Mouse (Mus musculus) midbrain, embryonic 10.5 days (tissue): ENCODE measurements around the gene Tcf15. TPM values are rescaled to one million over a fixed set of nuclear protein-coding genes. Genes with fewer than 3 reads are reported as not detected.

Source experiments
- DNase-seq: peaks from one replicate; pipeline ENCODE4 v3.0.0-alpha.2; 2017; ENCODE audit warnings: low spot score
- H3K27ac ChIP-seq: fragments of 300-500 bp; sonication (generic); replicated peaks from 2 replicates; pipeline ENCODE4 v1.5.1; 2016; ENCODE audit warnings: mild to moderate bottlenecking
- H3K27me3 ChIP-seq: fragments of 300-500 bp; sonication (generic); 2 replicates; pipeline ENCODE4 v1.6.1; 2016; ENCODE audit warnings: low read depth, mild to moderate bottlenecking; ENCODE audit not compliant: poor library complexity, severe bottlenecking
- H3K36me3 ChIP-seq: fragments of 300-500 bp; sonication (generic); 2 replicates; pipeline ENCODE4 v1.6.1; 2016; ENCODE audit warnings: mild to moderate bottlenecking, moderate library complexity
- H3K4me1 ChIP-seq: fragments of 300-500 bp; sonication (generic); 2 replicates; pipeline ENCODE4 v1.6.1; 2016
- H3K4me3 ChIP-seq: fragments of 300-500 bp; sonication (generic); 2 replicates; pipeline ENCODE4 v1.5.1; 2016; ENCODE audit warnings: mild to moderate bottlenecking, moderate library complexity
- H3K9me3 ChIP-seq: fragments of 300-500 bp; sonication (generic); replicated peaks from 2 replicates; pipeline ENCODE4 v1.6.1; 2016; ENCODE audit warnings: mild to moderate bottlenecking
- WGBS: fragments of 180-500 bp; shearing (Covaris S2); methylation state at CpG from one replicate; pipeline ENCODE4 v1.1.7; 2016; 5-methylcytosine and 5-hydroxymethylcytosine counted together
- polyA plus RNA-seq: library from polyadenylated mRNA; unstranded; fragments of >200 nt; fragmentation: Nextera tagmentation; extraction: Ambion mirVana; gene quantifications from 2 replicates; pipeline ENCODE4 v1.2.1, GENCODE M21; 2016

The Tcf15 gene
- polyA plus RNA-seq, 1 experiment from 2014 or later = 3.0 TPM

DNA sequence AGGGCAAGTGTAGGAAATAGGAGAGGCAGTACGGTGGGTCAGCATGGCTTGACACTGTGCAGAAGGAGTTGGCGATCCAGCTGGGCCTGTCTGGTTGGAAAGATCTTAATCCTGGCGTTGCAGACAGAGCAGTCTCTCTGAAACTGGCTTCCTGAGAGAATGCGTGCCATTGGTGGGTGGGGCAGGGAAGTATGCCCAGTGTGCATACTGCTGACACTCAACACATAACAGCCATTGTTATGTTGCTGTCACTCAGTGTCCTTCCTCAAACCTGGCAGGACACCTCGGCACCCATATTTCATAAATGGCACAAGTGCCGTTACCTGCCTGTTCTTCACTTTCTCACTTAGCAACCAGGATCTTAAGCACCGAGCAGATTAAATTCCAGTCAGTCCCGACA lies 10.7 kb upstream of the Tcf15 start:
- no peak overlapping the region for H3K4me3 ChIP-seq
- 0 out of 2 replicates have a peak, but pooled peaks cover 4% of the 10 kb centered on the region for H3K27me3 ChIP-seq
- WGBS = 87% methylated on average over 8 of the region's 8 CpGs
- H3K36me3 ChIP-seq = no peaks in the 10 kb centered on the region
- no peaks in the 10 kb centered on the region for H3K9me3 ChIP-seq
- H3K4me1 ChIP-seq = no peaks in the 10 kb centered on the region
- no peak for DNase-seq
- no peak overlapping the region for H3K27ac ChIP-seq

DNA sequence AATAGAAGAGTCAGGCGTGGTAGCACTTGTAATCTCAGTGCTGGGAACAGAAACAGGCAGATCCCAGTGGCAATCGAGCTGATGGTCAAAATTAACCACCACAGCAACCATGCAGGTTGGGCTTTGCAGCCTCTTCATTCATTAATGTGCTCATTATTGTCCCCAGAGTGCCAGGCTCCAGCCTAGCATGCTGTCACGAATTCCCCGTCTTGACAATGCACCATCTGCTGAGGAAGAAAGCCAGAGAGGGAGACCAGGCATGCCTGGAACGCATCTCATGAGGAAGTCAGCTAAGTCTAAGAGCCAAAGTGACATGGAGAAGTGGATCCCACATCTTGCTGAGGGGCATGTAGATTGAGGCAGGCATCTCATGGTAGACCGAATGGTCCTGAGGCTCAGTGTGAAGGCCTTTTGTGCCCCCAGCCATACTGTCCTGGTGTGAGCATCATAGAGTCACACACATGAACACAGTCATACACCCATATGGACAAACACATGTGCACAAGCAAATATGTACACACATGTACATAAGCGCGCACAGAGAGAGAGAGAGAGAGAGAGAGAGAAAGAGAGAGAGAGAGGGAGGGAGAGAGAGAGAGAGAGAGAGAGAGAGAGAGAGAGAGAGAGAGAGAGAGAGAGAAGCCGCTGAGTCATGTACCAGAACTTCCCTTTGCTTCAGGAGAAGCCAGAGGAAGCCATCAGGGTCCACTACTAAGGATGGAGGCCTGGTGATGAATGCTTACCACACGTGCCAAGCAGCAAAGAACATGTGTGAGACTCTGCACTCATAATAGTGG lies 4.0 kb upstream of the Tcf15 start:
- Histone ChIP-seq H3K36me3 (no peaks in the 10 kb centered on the region), H3K4me1 (peaks cover 30% of the 10 kb centered on the region), H3K27me3 (peaks cover 53% of the 10 kb centered on the region), H3K27ac (no peak overlapping the region), H3K9me3 (no peaks in the 10 kb centered on the region), H3K4me3 (no peak overlapping the region)
- 78% methylated on average over 10 of the region's 10 CpGs for WGBS
- DNase-seq = no peak

DNA sequence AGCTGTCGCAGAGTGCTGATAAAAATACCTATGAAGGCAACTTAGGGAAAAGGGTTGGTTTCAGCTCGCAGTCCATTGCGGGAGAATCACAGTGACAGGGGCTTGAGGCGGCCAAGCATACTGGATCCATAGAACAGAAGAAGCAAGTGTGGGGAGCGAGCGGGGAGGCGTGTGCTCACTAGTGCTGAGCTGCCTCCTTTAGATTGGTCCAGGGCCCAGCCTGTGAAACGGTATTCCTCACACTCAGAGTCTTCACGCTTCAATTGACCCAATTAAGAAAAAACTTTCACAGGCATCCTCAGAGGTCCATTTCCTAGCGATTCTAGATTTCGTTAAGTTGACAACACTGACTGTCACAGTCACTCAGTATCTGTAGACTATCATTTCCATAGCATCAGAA lies 2.4 kb upstream of the Tcf15 start:
- Histone ChIP-seq H3K4me3 (no peak overlapping the region), H3K9me3 (no peaks in the 10 kb centered on the region), H3K27me3 (peaks cover 69% of the 10 kb centered on the region), H3K27ac (no peak overlapping the region), H3K36me3 (no peaks in the 10 kb centered on the region), H3K4me1 (peaks cover 30% of the 10 kb centered on the region)
- no peak for DNase-seq
- WGBS = 36% methylated on average over 11 of the region's 11 CpGs

DNA sequence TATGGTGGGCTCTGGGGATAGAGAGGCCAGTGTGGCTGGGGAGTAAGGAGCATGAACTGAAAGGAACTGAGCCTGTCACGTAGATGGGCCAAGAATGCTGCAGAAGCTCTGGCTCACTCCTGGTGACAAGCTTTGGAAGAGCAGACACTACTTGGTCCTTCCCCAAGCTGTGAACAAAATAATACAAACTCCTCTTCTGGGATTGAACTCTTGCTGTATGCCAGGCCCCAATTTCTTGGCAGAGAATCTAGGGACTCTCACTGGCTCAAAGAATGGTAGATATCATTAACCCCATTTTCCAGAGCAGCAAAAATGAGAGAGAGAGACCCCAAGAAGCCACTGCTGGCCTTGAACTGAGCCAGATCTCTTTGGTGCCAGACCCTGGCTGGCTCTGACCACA lies 1.9 kb upstream of the Tcf15 start:
- Histone ChIP-seq H3K4me3 (peak overlapping the region; percentile 59), H3K36me3 (no peaks in the 10 kb centered on the region), H3K4me1 (peaks cover 30% of the 10 kb centered on the region), H3K27ac (peak overlapping the region; percentile 35; the same call in 1 of the 2 replicates), H3K27me3 (peaks cover 74% of the 10 kb centered on the region), H3K9me3 (no peaks in the 10 kb centered on the region)
- WGBS = 24% methylated on average over 1 of the region's 1 CpGs
- no peak for DNase-seq

DNA sequence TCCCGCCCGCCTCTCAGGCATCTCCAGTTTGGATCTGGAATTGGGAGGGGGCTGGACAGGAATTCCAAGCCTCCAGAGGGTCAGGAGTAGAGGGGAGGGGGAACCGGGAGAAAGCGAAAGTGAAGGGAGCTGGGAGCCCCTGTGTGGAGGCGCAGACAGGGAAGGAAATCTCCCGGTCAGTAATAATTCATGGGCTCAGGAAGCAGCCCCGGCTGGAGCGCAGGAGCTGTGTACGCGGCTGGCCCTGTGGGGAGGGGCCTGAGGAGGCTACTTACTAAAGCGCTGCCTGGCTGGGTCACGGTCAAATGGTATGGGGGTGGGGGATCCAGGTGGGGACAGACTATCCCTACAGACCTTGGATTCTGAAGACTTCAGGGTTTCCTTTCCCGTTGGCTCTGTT lies 1.3 kb upstream of the Tcf15 start:
- H3K4me1 ChIP-seq = peaks cover 30% of the 10 kb centered on the region
- peak; percentile 64 for DNase-seq
- H3K9me3 ChIP-seq = no peaks in the 10 kb centered on the region
- peak overlapping the region; percentile 59 for H3K4me3 ChIP-seq
- peak overlapping the region; percentile 35 for H3K27ac ChIP-seq
- H3K36me3 ChIP-seq = no peaks in the 10 kb centered on the region
- under 1% methylated on average over 13 of the region's 13 CpGs for WGBS
- H3K27me3 ChIP-seq = peaks cover 80% of the 10 kb centered on the region

DNA sequence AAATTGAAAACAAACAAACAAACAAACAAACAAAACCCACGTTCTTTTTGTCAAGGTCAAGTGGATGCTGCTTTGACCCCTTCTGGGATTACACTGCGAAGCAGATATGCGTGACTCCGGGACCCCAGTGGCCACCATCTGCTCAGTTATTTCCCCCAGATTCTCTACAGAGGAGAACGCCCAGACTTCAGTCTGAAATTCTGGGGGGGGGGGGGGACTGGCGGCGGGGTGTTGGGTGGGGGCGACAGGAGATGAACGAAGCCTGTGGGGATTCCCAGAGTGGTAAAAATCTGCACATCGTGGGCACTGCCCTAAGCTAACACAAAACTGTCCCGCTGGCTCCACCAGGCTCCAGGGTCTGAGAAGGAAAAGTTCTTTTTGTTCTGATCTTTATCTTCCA lies 790 bp upstream of the Tcf15 start:
- H3K4me1 ChIP-seq = peaks cover 30% of the 10 kb centered on the region
- H3K9me3 ChIP-seq = no peaks in the 10 kb centered on the region
- peak overlapping the region; percentile 59 for H3K4me3 ChIP-seq
- no peak overlapping the region for H3K27ac ChIP-seq
- no peaks in the 10 kb centered on the region for H3K36me3 ChIP-seq
- DNase-seq = no peak
- WGBS = 6% methylated on average over 11 of the region's 11 CpGs
- H3K27me3 ChIP-seq = peaks cover 84% of the 10 kb centered on the region

DNA sequence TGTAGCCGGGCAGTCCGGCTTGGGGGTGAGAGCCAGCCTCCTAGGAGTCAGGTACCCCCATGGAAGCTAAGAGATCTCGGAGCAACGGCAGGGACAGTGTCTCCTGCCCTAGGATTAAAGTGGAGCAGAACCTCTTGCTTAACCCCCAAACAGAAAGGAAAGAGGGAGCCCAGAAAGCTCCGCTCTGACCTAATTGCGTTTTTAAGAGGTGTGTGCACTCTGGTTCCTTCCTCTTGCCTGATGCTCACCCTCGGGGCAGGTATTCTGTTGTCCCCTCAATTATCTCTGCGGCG lies 743 bp downstream of the Tcf15 start:
- DNase-seq = no peak
- H3K9me3 ChIP-seq = no peaks in the 10 kb centered on the region
- H3K36me3 ChIP-seq = no peaks in the 10 kb centered on the region
- peak overlapping the region; percentile 59 for H3K4me3 ChIP-seq
- WGBS = 18% methylated on average over 9 of the region's 9 CpGs
- peaks cover 94% of the 10 kb centered on the region for H3K27me3 ChIP-seq
- no peak overlapping the region for H3K27ac ChIP-seq
- H3K4me1 ChIP-seq = peaks cover 30% of the 10 kb centered on the region

DNA sequence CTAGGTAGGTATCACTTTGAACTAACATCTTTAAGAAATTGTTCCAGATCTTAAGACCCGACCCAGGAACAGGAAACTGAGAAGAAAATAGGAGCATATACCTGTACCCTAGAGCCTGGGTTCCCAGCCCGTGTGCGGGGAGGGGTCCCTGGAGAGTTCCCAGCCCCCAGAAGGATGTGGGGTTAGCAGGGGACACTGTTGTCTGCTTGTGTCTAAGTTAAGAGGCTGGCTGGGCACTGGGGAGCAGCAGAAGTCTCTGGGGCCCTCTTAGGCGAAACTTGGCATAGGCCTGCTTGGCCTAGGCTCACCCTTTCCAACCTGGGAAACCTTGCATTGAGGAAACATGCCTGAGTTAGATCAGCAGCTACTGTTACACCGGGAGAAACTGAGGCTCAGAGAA lies 1.1 kb downstream of the Tcf15 start:
- 68% methylated on average over 5 of the region's 5 CpGs for WGBS
- no peaks in the 10 kb centered on the region for H3K9me3 ChIP-seq
- DNase-seq = no peak
- H3K4me1 ChIP-seq = peaks cover 29% of the 10 kb centered on the region
- peaks cover 90% of the 10 kb centered on the region for H3K27me3 ChIP-seq
- 0 out of 2 replicates have a peak overlapping the region, but pooled peaks have one; percentile 59 for H3K4me3 ChIP-seq
- H3K27ac ChIP-seq = no peak overlapping the region
- no peaks in the 10 kb centered on the region for H3K36me3 ChIP-seq

DNA sequence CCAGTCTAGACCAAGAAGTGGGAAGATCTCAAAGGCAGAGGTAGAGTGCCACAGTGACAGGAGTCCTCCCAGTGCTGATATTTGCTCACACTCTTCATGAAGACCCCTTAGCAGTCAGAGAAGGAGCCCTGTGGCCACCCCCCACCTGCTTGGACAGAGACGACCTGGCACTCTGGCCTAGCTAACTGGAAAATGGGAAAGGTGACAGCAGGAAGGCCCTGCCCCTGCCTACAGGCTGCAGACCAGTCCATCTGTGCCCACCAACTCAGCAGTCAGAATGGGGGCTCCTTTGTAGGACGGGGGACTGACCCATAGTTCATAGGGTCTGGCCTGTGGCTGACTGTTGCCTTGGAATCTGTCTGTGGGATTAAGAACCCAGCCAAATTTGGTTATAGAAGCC lies 2.4 kb downstream of the Tcf15 start:
- WGBS = 74% methylated on average over 2 of the region's 2 CpGs
- Histone ChIP-seq H3K4me1 (peaks cover 38% of the 10 kb centered on the region), H3K27me3 (peaks cover 78% of the 10 kb centered on the region), H3K9me3 (no peaks in the 10 kb centered on the region), H3K27ac (no peak overlapping the region), H3K36me3 (no peaks in the 10 kb centered on the region), H3K4me3 (no peak overlapping the region)
- no peak for DNase-seq

DNA sequence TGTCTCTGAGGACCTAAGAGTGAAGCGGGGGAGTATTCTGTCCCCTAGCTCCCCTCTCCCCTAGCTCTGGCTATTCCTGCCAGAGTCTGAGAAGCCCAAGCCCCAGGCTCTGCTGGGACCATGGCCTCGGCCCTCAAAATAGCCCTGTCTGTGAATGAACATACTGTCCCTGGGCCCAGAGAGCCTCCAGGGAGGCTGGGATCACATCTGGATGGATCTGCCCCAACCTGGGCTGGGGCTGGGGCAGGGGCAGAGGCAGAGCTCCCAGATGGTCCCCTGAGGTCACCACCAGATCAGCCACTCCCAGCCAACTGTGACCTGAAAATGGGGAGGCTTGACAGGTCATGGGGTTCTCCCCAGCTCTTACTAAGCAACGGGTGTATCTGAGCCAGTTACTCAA lies 3.7 kb downstream of the Tcf15 start:
- Histone ChIP-seq H3K36me3 (no peaks in the 10 kb centered on the region), H3K4me1 (peaks cover 31% of the 10 kb centered on the region), H3K9me3 (no peaks in the 10 kb centered on the region), H3K4me3 (no peak overlapping the region), H3K27me3 (peaks cover 64% of the 10 kb centered on the region), H3K27ac (no peak overlapping the region)
- 68% methylated on average over 3 of the region's 3 CpGs for WGBS
- DNase-seq = no peak

DNA sequence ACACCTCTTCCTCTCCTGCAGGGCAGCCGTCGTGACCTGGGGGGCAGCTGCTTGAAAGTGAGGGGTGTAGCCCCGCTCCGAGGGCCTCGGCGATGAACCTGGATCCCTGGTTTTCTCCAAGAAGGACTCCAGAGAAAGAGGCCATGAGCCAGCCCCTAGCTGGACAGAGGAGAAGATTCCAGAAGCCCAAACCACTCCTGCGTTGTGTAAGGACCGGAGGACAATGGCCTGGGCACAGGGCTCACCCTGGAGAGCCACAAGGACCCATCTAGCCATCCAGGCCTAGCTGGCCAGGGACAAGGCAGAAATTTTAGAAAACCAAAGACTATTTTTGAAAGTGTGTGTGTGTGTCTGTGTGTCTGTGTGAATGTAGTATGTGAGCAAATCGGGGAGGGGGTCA lies 5.3 kb downstream of the Tcf15 start:
- 88% methylated on average over 9 of the region's 9 CpGs for WGBS
- Histone ChIP-seq H3K27ac (no peak overlapping the region), H3K4me1 (peaks cover 21% of the 10 kb centered on the region), H3K4me3 (no peak overlapping the region), H3K27me3 (peaks cover 48% of the 10 kb centered on the region), H3K9me3 (no peaks in the 10 kb centered on the region), H3K36me3 (no peaks in the 10 kb centered on the region)
- DNase-seq = no peak

DNA sequence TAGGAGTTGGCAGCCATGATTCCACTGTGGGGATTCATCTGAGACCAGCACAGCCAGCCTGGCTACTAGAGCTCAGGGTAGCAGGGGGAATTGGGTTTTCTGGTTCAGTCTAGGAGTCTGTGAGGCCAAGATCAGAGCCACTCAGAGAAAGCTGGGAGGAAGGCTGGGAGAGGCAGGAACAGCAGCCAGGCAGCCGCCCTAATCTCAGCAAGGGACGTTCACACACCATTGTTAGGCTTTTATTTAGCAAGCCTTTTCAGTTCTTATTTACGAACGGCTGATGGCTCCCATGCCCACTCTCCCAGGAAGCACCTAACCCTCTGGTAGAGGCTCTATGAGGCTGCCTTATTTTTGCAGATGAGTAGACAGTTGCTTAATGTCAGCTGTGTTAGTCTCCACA lies 6.5 kb downstream of the Tcf15 start:
- Histone ChIP-seq H3K36me3 (no peaks in the 10 kb centered on the region), H3K4me3 (no peak overlapping the region), H3K4me1 (peaks cover 17% of the 10 kb centered on the region), H3K27me3 (peaks cover 36% of the 10 kb centered on the region), H3K9me3 (no peaks in the 10 kb centered on the region), H3K27ac (peak overlapping the region; percentile 38; the same call in 1 of the 2 replicates)
- WGBS = 23% methylated on average over 4 of the region's 4 CpGs
- DNase-seq = no peak

DNA sequence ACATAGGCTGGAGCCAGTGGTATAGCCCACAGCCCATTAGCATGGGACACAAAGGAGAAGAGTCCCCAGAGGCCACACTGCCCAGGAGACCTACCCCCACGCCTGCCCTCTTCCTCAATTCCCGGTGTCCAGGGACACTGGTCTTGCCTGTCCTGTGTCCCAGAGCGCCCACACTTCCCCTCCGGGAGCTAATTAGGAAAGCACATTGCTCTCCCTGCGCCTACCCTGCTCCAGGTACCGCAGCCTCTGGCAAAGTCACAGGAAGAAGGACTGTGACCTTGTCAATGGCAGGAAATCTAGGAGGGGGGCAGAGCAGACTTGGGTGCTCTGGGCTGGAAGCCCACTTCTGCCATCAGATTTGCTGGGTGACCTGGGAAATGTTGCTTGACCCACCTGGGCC lies 7.0 kb downstream of the Tcf15 start:
- no peaks in the 10 kb centered on the region for H3K36me3 ChIP-seq
- H3K27ac ChIP-seq = peak overlapping the region; percentile 38; the same call in 1 of the 2 replicates
- H3K4me1 ChIP-seq = peaks cover 18% of the 10 kb centered on the region
- no peak overlapping the region for H3K4me3 ChIP-seq
- WGBS = 67% methylated on average over 6 of the region's 6 CpGs
- no peaks in the 10 kb centered on the region for H3K9me3 ChIP-seq
- DNase-seq = no peak
- peaks cover 31% of the 10 kb centered on the region for H3K27me3 ChIP-seq
